Mouse (Mus musculus) forebrain, embryonic 13.5 days (tissue): ENCODE data around the gene Ctsw. TPM values are rescaled to one million over a fixed set of nuclear protein-coding genes. Genes with fewer than 3 reads are reported as not detected.

Experiments used
- ATAC-seq: fragments of 200-750 bp; cut with Nextera tagmentation; 2 replicates; pipeline ENCODE4 v1.8.0; 2017
- H3K27ac ChIP-seq: fragments of 300-500 bp; sonication (generic); 2 replicates; pipeline ENCODE4 v1.5.1; 2015; ENCODE audit warnings: inconsistent platforms, mild to moderate bottlenecking, moderate library complexity
- H3K27me3 ChIP-seq: fragments of 300-500 bp; sonication (generic); 2 replicates; pipeline ENCODE4 v1.6.1; 2015; ENCODE audit warnings: mild to moderate bottlenecking, inconsistent platforms
- H3K36me3 ChIP-seq: fragments of 300-500 bp; sonication (generic); 2 replicates; pipeline ENCODE4 v1.6.1; 2015; ENCODE audit warnings: mild to moderate bottlenecking, inconsistent platforms; ENCODE audit not compliant: poor library complexity, severe bottlenecking
- H3K4me1 ChIP-seq: fragments of 300-500 bp; sonication (generic); 2 replicates; pipeline ENCODE4 v1.6.1; 2015; ENCODE audit warnings: inconsistent platforms
- H3K4me2 ChIP-seq: fragments of 300-500 bp; sonication (generic); 2 replicates; pipeline ENCODE4 v1.6.1; 2015; ENCODE audit warnings: inconsistent platforms, mild to moderate bottlenecking, moderate library complexity
- H3K4me3 ChIP-seq: fragments of 300-500 bp; sonication (generic); 2 replicates; pipeline ENCODE4 v1.5.1; 2015; ENCODE audit warnings: mild to moderate bottlenecking, inconsistent platforms
- H3K9ac ChIP-seq: fragments of 300-500 bp; sonication (generic); 2 replicates; pipeline ENCODE4 v1.6.1; 2015; ENCODE audit warnings: mild to moderate bottlenecking, inconsistent platforms
- H3K9me3 ChIP-seq: fragments of 300-500 bp; sonication (generic); replicated peaks from 2 replicates; pipeline ENCODE4 v1.6.1; 2016; ENCODE audit warnings: inconsistent platforms
- WGBS: fragments of 180-500 bp; shearing (Covaris S2); methylation state at CpG from one replicate; pipeline ENCODE4 v1.1.7; 2015; 5-methylcytosine and 5-hydroxymethylcytosine counted together
- polyA plus RNA-seq: library from polyadenylated mRNA; unstranded; fragments of >200 nt; fragmentation: Nextera tagmentation; extraction: Ambion mirVana; gene quantifications from 2 replicates; pipeline ENCODE4 v1.2.1, GENCODE M21; 2015

Gene Ctsw
- 4.4 and 5.4 TPM in 2 replicates for polyA plus RNA-seq

DNA sequence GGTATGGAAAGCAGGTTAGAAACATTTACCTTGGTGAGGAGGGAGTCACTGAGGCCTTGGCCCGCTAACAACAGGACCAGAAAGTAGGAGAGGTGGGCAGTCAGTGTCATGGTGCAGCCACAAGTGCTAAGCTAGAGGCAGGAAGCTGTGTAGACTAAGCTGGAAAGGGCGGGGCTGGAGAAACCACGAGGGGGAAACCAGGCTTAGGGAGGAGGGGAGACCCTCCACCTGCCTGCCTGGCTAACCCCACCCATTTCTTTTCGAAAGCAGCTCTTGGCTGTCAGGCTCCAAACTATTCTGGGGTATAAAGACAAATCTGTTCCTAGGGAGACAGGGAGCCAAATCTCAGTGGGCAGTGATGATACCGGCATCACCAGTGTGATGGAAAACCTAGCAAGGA is at the start of gene Ctsw:
Gene Ctsw, minus strand, starts transcription at position 134 of the 400 bp plus-strand sequence.
- H3K4me3 ChIP-seq = no peak within 1 kb of the TSS
- H3K4me1 ChIP-seq = peaks cover 13% of the 10 kb centered on the region
- no peak for ATAC-seq
- H3K36me3 ChIP-seq = peaks cover 47% of the 10 kb centered on the region
- H3K27me3 ChIP-seq = no peaks in the 10 kb centered on the region
- WGBS = 60% methylated on average over 5 of the region's 5 CpGs
- H3K27ac ChIP-seq = no peak within 1 kb of the TSS
- no peak within 1 kb of the TSS for H3K9ac ChIP-seq
- no peak within 1 kb of the TSS for H3K4me2 ChIP-seq
- H3K9me3 ChIP-seq = no peaks in the 10 kb centered on the region

DNA sequence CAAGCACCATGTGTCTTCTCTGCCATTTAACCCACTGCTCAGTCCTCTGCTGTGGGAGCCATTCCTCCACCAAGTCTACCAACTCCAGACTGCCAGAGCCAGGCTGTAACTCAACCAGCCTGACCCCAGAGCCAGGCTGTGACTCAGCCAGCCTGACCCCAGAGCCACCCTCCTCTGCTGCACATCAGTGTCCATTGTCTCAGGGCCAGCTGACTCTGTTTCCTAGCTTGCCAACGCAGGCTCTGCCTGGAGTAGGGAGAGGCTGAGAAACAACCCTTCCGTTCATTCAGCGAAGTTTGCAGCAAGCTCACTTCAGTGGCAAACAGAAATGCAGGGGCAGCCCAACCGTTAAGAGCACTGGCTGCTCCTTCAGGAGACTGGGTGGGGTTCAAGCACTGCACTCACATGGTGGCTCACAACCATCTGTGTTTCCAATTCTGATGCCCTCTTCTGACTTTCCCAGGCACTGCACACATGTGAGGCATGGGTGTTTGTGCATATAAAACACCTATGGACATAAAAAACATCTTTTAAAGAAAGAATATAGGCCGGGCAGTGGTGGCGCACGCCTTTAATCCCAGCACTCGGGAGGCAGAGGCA is 48.7 kb upstream of the Ctsw start:
- 80% methylated on average over 8 of the region's 8 CpGs for WGBS
- H3K4me2 ChIP-seq = no peak overlapping the region
- no peak overlapping the region for H3K27ac ChIP-seq
- H3K9me3 ChIP-seq = no peaks in the 10 kb centered on the region
- no peak overlapping the region for H3K9ac ChIP-seq
- no peak for ATAC-seq
- no peaks in the 10 kb centered on the region for H3K27me3 ChIP-seq
- peaks cover 7% of the 10 kb centered on the region for H3K4me1 ChIP-seq
- H3K4me3 ChIP-seq = no peak overlapping the region
- H3K36me3 ChIP-seq = no peaks in the 10 kb centered on the region

DNA sequence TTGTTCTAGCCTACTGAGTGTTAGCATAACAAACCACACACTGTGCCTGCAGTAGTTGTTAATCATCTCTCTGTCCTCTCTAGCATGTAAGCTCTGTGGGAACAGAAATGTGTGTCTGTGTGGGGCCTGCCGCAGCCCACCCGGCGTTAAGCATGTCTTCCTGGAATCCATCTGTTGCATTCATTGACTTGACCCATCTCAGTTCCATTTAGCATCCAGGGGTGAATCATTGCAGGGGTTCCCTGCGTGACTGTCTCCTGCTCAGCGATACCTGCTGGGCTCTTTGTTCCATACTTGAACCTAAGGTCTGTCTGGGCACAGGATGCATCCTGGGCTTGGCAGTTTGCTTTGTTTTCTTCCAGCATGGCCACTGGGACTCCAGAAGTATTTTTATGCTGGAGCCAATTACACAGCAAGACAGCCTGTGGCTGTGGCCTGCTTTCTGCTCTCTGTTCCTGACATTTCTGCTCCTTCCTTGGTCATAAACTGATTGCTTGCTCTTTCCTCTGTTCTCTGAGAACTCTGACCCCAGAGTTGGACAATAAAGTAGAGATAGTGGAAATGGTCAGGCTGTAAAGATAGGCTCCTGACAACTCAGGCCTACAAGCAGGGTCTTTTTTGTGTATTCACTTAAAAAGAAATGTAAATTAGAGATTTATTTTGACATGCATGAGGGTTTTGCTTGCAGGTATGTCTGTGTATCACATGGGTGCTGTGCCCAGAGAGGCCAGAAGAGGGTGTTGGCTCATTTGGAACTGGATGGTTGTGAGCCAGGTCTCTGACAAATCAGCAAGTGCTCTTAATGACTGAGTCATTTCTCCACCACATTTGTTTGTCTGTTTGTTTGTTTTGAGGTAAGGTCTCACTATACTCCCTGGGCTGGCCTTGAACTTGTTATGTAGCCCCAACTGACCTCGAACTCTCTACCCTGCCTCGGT is 47.8 kb upstream of the Ctsw start:
- Histone ChIP-seq H3K4me2 (no peak overlapping the region), H3K27me3 (no peaks in the 10 kb centered on the region), H3K4me3 (no peak overlapping the region), H3K9ac (no peak overlapping the region), H3K27ac (no peak overlapping the region), H3K36me3 (no peaks in the 10 kb centered on the region), H3K9me3 (no peaks in the 10 kb centered on the region), H3K4me1 (peaks cover 10% of the 10 kb centered on the region)
- 77% methylated on average over 7 of the region's 7 CpGs for WGBS
- ATAC-seq = no peak

DNA sequence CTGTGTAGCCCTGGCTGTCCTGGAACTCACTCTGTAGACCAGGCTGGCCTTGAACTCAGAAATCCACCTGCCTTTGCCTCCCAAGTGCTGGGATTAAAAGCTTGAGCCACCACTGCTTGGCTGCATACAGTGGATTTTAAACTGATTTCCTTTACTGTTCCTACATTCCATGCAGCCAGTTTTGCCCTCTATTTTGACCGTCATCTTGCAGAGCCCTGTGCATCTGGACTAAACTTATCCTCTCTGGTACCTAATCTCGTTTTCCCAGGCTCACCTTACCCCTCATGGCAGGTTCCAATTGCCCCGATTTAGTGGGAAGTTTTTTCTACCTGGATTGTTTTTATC is 44.7 kb upstream of the Ctsw start:
- peaks cover 23% of the 10 kb centered on the region for H3K4me1 ChIP-seq
- H3K9ac ChIP-seq = no peak overlapping the region
- no peak overlapping the region for H3K4me2 ChIP-seq
- no peaks in the 10 kb centered on the region for H3K27me3 ChIP-seq
- ATAC-seq = no peak
- H3K4me3 ChIP-seq = no peak overlapping the region
- WGBS = 85% methylated on average over 3 of the region's 3 CpGs
- no peak overlapping the region for H3K27ac ChIP-seq
- H3K36me3 ChIP-seq = no peaks in the 10 kb centered on the region
- 0 out of 2 replicates have a peak, but pooled peaks cover 4% of the 10 kb centered on the region for H3K9me3 ChIP-seq

DNA sequence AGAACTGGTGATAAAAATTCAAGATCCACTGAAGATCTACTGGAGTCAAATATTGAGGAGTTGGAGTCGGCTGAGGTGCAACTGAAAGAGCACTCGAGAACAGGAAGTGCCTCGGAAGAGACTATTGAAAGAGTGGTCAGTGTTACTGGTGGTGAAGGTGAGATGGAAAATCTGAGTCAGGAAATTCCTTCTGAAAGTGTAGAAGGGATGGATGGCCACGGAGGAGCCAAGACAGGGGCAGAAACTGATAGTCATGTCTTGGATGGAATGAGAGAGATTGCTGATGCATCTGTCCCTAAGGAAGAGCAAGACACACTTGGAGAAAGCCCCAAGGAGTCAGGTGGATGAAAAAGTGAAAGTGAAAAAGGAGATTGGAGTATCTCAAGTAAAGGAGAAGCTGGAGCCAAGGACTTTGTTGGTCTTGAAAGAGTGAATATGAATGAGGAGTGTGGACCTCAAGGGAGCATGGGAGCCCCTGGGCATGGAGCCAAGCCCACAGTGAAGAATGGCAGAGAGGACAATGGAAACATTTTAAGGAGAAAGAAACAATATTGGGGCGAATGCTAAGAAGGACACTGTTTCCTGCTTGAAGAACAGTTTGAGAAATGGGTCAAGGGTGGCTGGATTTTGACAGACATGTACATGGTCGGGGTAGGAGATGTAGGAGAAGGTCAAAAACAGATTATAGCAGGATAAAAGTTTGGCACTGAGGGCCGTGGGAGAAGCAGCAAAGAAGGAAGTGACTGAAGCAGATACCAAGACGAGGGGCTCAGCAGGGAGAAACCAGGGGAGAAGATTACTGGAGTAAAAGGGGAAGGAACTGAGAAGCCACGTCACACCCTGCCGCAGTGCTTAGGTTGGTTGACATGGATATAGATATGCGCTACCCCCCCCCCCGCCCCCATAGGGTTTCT is 44.0 kb upstream of the Ctsw start:
- Histone ChIP-seq H3K9me3 (0 out of 2 replicates have a peak, but pooled peaks cover 4% of the 10 kb centered on the region), H3K27ac (no peak overlapping the region), H3K4me2 (peak overlapping the region; percentile 4; the same call in 1 of the 2 replicates), H3K9ac (no peak overlapping the region), H3K27me3 (no peaks in the 10 kb centered on the region), H3K4me3 (no peak overlapping the region), H3K36me3 (no peaks in the 10 kb centered on the region), H3K4me1 (peaks cover 23% of the 10 kb centered on the region)
- no peak for ATAC-seq
- WGBS = 76% methylated on average over 12 of the region's 12 CpGs

DNA sequence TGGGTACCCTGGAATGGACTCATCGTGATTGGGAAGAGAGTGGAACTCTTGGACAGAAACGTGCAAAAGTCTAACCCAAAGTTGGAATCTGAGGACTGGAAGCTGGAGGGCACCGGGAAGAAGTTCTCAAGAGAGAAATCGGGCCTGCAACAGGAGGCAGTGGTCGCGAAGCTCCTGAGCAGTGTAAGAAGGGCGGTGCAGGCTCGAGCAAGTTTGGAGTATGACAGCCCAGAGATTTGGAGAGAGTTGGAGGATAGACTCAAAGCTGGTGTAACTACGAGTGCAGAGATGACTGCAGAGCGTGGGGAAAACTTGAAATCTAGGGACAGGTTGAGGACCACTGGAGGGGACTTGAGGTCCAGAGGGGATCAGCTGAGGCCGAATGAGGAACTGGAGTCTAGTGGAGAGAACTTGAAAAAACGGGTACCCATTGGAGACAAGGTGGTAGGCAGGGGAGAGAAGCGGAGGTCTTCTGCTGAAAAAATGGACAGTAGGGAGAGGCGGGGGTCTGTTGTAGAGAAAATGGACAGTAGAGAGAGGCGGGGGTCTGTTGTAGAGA is 42.8 kb upstream of the Ctsw start:
- ATAC-seq = no peak
- Histone ChIP-seq H3K9me3 (0 out of 2 replicates have a peak, but pooled peaks cover 4% of the 10 kb centered on the region), H3K4me2 (peak overlapping the region; percentile 74), H3K9ac (peak overlapping the region; percentile 69), H3K36me3 (no peaks in the 10 kb centered on the region), H3K27ac (no peak overlapping the region), H3K4me3 (peak overlapping the region; percentile 48), H3K4me1 (peaks cover 23% of the 10 kb centered on the region), H3K27me3 (no peaks in the 10 kb centered on the region)
- 49% methylated on average over 15 of the region's 15 CpGs for WGBS

DNA sequence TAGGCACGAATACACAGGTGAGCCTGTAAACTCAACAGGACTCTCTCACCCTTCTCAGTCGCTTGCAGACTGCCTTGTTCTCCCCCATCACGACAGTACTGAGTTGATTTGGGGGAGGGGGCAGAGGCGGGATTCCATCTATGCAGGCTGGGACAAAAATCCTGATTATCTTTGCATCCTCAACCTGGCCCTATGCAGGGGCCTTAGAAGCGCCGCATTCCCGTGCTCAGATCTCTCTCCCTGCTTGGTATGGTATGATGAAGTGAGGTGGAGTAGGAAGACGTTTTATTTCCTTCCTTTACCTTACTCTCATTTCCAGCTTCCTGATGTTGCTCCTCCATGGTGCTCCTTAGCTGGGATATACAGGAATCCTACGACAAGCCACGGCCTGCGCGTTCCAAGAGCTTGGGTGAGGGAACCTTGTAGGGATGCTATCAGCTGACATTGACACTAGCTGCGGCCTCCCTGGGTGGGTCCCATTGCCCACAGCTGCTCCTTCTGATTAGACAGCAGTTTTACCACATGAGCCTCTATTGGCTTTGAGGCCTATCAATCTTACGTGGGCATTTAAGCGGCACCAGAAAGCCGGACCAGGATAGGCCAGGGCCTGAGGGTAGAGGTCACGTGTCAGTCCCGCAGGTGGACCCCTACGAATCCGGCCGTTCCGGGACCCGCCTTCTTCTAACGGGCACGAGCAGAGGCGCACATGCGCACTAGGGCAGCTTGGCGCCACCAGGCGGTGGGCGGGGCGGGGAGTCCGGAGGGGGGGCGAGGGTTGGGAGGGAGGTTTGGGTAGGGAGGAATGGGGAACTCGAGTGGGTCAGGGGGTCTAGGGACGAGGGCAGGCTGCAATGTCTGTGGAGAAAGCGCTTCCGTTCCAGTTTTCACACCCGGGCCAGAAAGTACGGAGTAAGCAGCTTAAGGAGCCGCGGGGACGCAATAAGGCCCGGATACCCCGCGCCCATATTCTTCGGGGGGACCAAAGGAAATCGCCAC is 42.0 kb upstream of the Ctsw start, which contains the start of gene Snx32:
Gene Snx32, minus strand, starts transcription at position 508 of the 996 bp plus-strand sequence.
- peak; percentile 99 for ATAC-seq
- H3K9me3 ChIP-seq = 0 out of 2 replicates have a peak, but pooled peaks cover 4% of the 10 kb centered on the region
- peaks cover 23% of the 10 kb centered on the region for H3K4me1 ChIP-seq
- peak within 1 kb of the TSS; percentile 74 for H3K4me2 ChIP-seq
- no peaks in the 10 kb centered on the region for H3K27me3 ChIP-seq
- peak within 1 kb of the TSS; percentile 69 for H3K9ac ChIP-seq
- WGBS = 3% methylated on average over 46 of the region's 47 CpGs
- H3K27ac ChIP-seq = peak within 1 kb of the TSS; percentile 40
- H3K4me3 ChIP-seq = peak within 1 kb of the TSS; percentile 48
- H3K36me3 ChIP-seq = no peaks in the 10 kb centered on the region

DNA sequence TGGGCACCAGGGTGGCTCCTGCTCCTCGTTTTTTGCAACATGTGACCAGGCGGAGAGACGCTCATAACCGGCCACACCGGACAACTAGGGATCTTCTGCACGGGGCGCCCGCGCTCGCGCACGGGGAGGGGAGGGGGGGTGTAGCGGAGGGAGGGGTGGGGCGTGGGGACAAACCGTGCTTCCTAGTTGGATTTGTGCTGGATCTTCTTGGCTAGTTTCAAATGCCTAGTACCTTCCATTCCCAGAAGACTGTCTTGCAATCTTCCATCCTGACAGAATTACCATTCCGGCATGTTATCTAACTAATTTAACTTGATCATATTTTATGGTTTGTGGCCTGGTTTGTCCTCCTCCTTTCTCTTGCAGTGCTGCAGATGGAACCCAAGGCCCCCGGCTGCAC is 35.4 kb upstream of the Ctsw start, which contains the start of gene 1700020D05Rik:
Gene 1700020D05Rik, minus strand, starts transcription at position 101 of the 400 bp plus-strand sequence.
- no peak for ATAC-seq
- H3K36me3 ChIP-seq = peaks cover 16% of the 10 kb centered on the region; the same call in 1 of the 2 replicates

DNA sequence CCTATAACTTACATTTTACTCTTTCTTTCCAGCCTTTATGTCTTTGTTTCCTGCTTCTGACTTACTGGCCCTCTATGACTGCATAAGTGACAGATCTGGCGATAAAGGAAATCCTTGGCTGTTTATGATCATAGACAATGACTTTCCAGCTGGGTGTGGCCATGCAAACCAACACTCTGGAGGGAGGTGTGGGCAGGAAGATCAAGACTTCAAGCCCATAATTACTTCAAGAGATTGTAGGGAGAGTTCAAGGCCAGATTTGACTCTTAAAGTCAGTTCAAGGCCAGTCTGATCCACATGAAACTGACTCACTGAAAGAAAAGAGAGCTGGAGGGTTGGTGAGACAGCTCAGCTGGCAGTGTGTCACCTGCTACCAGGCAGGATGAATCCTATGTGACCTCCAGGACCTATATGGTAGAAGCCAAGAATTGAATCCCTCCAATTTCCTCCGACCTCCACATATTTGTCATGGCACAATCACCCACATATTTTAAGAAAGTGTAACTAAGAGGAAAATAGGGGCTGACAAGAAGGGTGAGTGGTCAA is 32.1 kb upstream of the Ctsw start:
- 91% methylated on average over 2 of the region's 2 CpGs for WGBS
- no peak overlapping the region for H3K4me2 ChIP-seq
- no peaks in the 10 kb centered on the region for H3K27me3 ChIP-seq
- no peak for ATAC-seq
- peaks cover 43% of the 10 kb centered on the region for H3K36me3 ChIP-seq
- H3K4me1 ChIP-seq = no peaks in the 10 kb centered on the region
- no peak overlapping the region for H3K27ac ChIP-seq
- H3K9ac ChIP-seq = no peak overlapping the region
- no peak overlapping the region for H3K4me3 ChIP-seq
- H3K9me3 ChIP-seq = no peaks in the 10 kb centered on the region

More for the DNA sequence above, 35.4 kb upstream of the Ctsw start, which contains the start of gene 1700020D05Rik:
- H3K27ac ChIP-seq = no peak within 1 kb of the TSS
- H3K9ac ChIP-seq = no peak within 1 kb of the TSS
- no peaks in the 10 kb centered on the region for H3K9me3 ChIP-seq
- H3K4me1 ChIP-seq = no peaks in the 10 kb centered on the region
- no peak within 1 kb of the TSS for H3K4me3 ChIP-seq
- 62% methylated on average over 17 of the region's 17 CpGs for WGBS
- no peak within 1 kb of the TSS for H3K4me2 ChIP-seq
- H3K27me3 ChIP-seq = no peaks in the 10 kb centered on the region

DNA sequence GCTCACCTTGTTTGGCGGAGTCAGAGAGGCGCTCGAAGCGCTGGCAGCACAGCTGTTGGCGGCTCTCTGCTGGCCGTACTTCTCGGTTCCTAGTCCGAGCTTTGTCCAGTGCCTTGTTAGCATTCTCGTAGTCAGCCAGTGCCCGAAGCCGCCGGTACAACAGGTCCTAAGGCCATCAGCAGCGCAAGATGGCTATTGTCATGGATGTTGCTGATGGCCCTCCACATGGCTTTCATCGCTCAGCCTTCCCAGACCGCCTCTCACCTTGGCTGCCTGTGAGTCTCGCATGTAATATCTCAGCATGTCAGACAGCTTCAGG is 27.7 kb upstream of the Ctsw start:
- H3K27me3 ChIP-seq = no peaks in the 10 kb centered on the region
- no peaks in the 10 kb centered on the region for H3K9me3 ChIP-seq
- H3K9ac ChIP-seq = no peak overlapping the region
- H3K36me3 ChIP-seq = peaks cover 58% of the 10 kb centered on the region
- no peak for ATAC-seq
- no peak overlapping the region for H3K27ac ChIP-seq
- no peak overlapping the region for H3K4me3 ChIP-seq
- WGBS = 89% methylated on average over 16 of the region's 16 CpGs
- H3K4me1 ChIP-seq = peaks cover 17% of the 10 kb centered on the region
- no peak overlapping the region for H3K4me2 ChIP-seq
